In the genomic region with DNA sequence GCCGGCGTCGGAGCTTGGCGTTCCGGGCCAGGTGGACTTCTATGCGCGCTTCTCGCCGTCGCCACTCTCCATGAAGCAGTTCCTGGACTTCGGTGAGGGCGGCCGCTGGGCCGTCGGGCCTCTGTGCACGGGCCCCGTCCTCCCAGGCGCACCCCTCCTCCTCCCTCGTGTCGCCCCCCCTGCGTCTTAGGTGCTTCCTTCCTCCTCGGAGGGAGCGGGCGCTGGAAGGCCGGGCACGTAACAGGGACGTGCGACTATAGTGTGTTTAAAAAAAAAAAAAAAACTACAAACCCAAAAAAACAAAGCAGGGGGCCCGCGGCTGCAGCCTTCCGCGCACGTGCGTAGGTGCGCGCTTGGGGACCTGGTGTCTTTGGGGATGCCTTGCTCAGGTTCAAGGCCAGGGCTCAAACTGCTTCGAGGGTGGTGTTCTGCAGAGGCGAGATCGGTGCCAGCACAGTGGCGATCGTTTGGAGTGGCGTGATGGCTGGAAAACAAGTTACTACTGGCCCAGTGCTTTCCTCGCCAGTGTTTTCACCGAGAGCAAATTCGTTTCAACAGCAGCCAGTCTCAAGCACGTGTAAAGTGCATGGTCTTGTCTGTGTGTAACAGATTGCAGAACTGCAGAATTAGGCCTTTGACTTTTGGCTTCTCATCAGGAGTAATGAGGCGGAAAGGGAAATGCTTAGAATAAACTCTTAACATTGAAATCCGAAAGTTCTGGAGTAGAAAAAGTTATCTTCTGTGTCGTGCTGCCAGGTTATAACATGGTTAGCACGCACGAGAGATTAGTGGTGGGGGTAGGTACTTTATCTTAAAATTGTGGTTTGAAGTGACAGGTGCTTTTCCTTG, we compare ENCODE assay signal across 7 mouse cellular contexts. TPM values are rescaled to one million over a fixed set of nuclear protein-coding genes. Genes with fewer than 3 reads are reported as not detected.
A peak's percentile ranks its signal among the peaks of the same experiment; 100 is the strongest.
DNase-seq lines count a peak whose midpoint lies in the region; ATAC-seq and TF ChIP-seq lines count a peak whose summit lies in the region.

No protein-coding gene starts in this region.

- TF ChIP-seq CTCF in E14TG2a.4 (conservative IDR thresholded peaks at IDR 0.05; ENCODE audit: low read length) (no peak), Patski (IDR thresholded peaks at IDR 0.05) (no peak)

- no peak for DNase-seq in Patski (ENCODE audit: low read depth, low spot score)
- DNase-seq in embryonic facial prominence, embryonic 14.5 days (ENCODE audit: low spot score), result peak; percentile 62
- peak; percentile 75 for DNase-seq in kidney, postnatal 10 days
- peak; percentile 29 for DNase-seq in right cerebral cortex, adult 18-20 months

- 2% methylated on average over 44 of the region's 51 CpGs for WGBS in embryonic facial prominence, embryonic 14.5 days
- 2% methylated on average over 51 of the region's 51 CpGs for WGBS in heart, embryonic 15.5 days
- WGBS in lung, embryonic 16.5 days, result 1% methylated on average over 51 of the region's 51 CpGs

- peak overlapping the region; percentile 89 for H3K4me2 ChIP-seq in embryonic facial prominence, embryonic 14.5 days (ENCODE audit: low read depth, low read length)
- H3K4me2 ChIP-seq in heart, embryonic 15.5 days, result peak overlapping the region; percentile 96
- H3K4me2 ChIP-seq in lung, embryonic 16.5 days (ENCODE audit: low read depth, low read length), result peak overlapping the region; percentile 72

- H3K27ac ChIP-seq in embryonic facial prominence, embryonic 14.5 days (replicated peaks; ENCODE audit: low read depth, low read length), result peak overlapping the region; percentile 92
- H3K27ac ChIP-seq in heart, embryonic 15.5 days, result peak overlapping the region; percentile 99
- H3K27ac ChIP-seq in lung, embryonic 16.5 days (ENCODE audit: low read length), result peak overlapping the region; percentile 97

- H3K36me3 ChIP-seq in E14TG2a.4 (ENCODE audit: insufficient read depth, low read length), result peaks cover 36% of the 10 kb centered on the region
- peaks cover 9% of the 10 kb centered on the region; the same call in 1 of the 2 replicates for H3K36me3 ChIP-seq in embryonic facial prominence, embryonic 14.5 days (ENCODE audit: control insufficient read depth, insufficient read depth, low read length)
- peaks cover 4% of the 10 kb centered on the region; the same call in 1 of the 2 replicates for H3K36me3 ChIP-seq in heart, embryonic 15.5 days
- H3K36me3 ChIP-seq in lung, embryonic 16.5 days (ENCODE audit: control insufficient read depth, insufficient read depth, low read length), result no peaks in the 10 kb centered on the region

- H3K9me3 ChIP-seq in E14TG2a.4 (ENCODE audit: low read length), result no peaks in the 10 kb centered on the region
- H3K9me3 ChIP-seq in embryonic facial prominence, embryonic 14.5 days (ENCODE audit: control insufficient read depth, low read length), result no peaks in the 10 kb centered on the region
- H3K9me3 ChIP-seq in heart, embryonic 15.5 days (replicated peaks), result no peaks in the 10 kb centered on the region
- H3K9me3 ChIP-seq in lung, embryonic 16.5 days (ENCODE audit: control insufficient read depth, low read length), result no peaks in the 10 kb centered on the region

- POLR2A ChIA-PET in Patski (lab: Charles Lee), result no interaction called here

- H3K27me3 ChIP-seq in E14TG2a.4 (ENCODE audit: insufficient read depth, low read length) (no peaks in the 10 kb centered on the region), Patski (no peaks in the 10 kb centered on the region)
- peaks cover 4% of the 10 kb centered on the region for H3K27me3 ChIP-seq in embryonic facial prominence, embryonic 14.5 days (replicated peaks; ENCODE audit: control insufficient read depth, insufficient read depth, low read length)
- no peaks in the 10 kb centered on the region for H3K27me3 ChIP-seq in heart, embryonic 15.5 days
- H3K27me3 ChIP-seq in lung, embryonic 16.5 days (ENCODE audit: control insufficient read depth, insufficient read depth, low read depth, low read length), result no peaks in the 10 kb centered on the region

- peak; percentile 37 for ATAC-seq in Patski
- ATAC-seq in embryonic facial prominence, embryonic 14.5 days (ENCODE audit: low read depth), result peak; percentile 63
- ATAC-seq in heart, embryonic 15.5 days (replicated peaks; ENCODE audit: insufficient number of reproducible peaks, insufficient read depth, low FRiP score, low read depth), result peak; percentile 63
- ATAC-seq in lung, embryonic 16.5 days (ENCODE audit: low read depth), result peak; percentile 72

- peaks cover 78% of the 10 kb centered on the region for H3K4me1 ChIP-seq in E14TG2a.4 (replicated peaks; ENCODE audit: low read depth, low read length)
- peaks cover 11% of the 10 kb centered on the region; the same call in 1 of the 2 replicates for H3K4me1 ChIP-seq in embryonic facial prominence, embryonic 14.5 days (ENCODE audit: control insufficient read depth, insufficient read depth, low read length)
- peaks cover 30% of the 10 kb centered on the region for H3K4me1 ChIP-seq in heart, embryonic 15.5 days (replicated peaks)
- peaks cover 11% of the 10 kb centered on the region; the same call in 1 of the 2 replicates for H3K4me1 ChIP-seq in lung, embryonic 16.5 days (replicated peaks; ENCODE audit: control insufficient read depth, insufficient read depth, low read length)

- H3K9ac ChIP-seq in embryonic facial prominence, embryonic 14.5 days (ENCODE audit: low read depth, low read length), result peak overlapping the region; percentile 88
- H3K9ac ChIP-seq in heart, embryonic 15.5 days, result peak overlapping the region; percentile 94
- H3K9ac ChIP-seq in lung, embryonic 16.5 days (ENCODE audit: low read length), result peak overlapping the region; percentile 84

- CTCF ChIA-PET in Patski (lab: Charles Lee), result interaction anchor here (1.0 kb wide), 1 partner anchor 82 kb away, joined by 3 read pairs; no protein-coding TSS in a partner anchor

- in situ Hi-C loops in Patski (cut with MboI; ENCODE audit: low pct_unique_long_range_greater_than_20kb), result no loop called here

- H3K4me3 ChIP-seq in E14TG2a.4 (replicated peaks; ENCODE audit: low read length), result peak overlapping the region; percentile 95
- peak overlapping the region; percentile 90 for H3K4me3 ChIP-seq in embryonic facial prominence, embryonic 14.5 days (ENCODE audit: low read depth, low read length)
- H3K4me3 ChIP-seq in heart, embryonic 15.5 days, result peak overlapping the region; percentile 88
- H3K4me3 ChIP-seq in lung, embryonic 16.5 days (ENCODE audit: low read length), result peak overlapping the region; percentile 72

RNA-seq across cellular contexts. Expression of gene Pdk1, which starts 0.7 kb away (rescaled TPM):
- 41.2 TPM for polyA plus RNA-seq in Patski (2021)
- polyA plus RNA-seq in embryonic facial prominence, embryonic 14.5 days (2014; fragmentation: Nextera tagmentation; extraction: Ambion mirVana), result 54.7 and 67.2 TPM in 2 replicates
- polyA plus RNA-seq in heart, embryonic 15.5 days (2015; fragmentation: Nextera tagmentation; extraction: Ambion mirVana), result 86.5 and 97.9 TPM in 2 replicates
- polyA plus RNA-seq in lung, embryonic 16.5 days (2015; fragmentation: Nextera tagmentation; extraction: Ambion mirVana), result 54.0 and 57.1 TPM in 2 replicates
